Mouse (Mus musculus) spleen, postnatal 4 days (tissue): ENCODE results near the gene Izumo1r.
A peak's percentile ranks its signal among the peaks of the same experiment; 100 is the strongest.
"Not testable (repeated sequence)": the region's sequence is repeated elsewhere in the genome, so short reads cannot be mapped to it uniquely, and the experiment has no call there.

Experiments used
- DNase-seq, 2 experiments: peaks; one replicate each; pipeline ENCODE4 v3.0.0; 2022; ENCODE audit warnings: low spot score in 2 of 2

Izumo1r gene

DNA sequence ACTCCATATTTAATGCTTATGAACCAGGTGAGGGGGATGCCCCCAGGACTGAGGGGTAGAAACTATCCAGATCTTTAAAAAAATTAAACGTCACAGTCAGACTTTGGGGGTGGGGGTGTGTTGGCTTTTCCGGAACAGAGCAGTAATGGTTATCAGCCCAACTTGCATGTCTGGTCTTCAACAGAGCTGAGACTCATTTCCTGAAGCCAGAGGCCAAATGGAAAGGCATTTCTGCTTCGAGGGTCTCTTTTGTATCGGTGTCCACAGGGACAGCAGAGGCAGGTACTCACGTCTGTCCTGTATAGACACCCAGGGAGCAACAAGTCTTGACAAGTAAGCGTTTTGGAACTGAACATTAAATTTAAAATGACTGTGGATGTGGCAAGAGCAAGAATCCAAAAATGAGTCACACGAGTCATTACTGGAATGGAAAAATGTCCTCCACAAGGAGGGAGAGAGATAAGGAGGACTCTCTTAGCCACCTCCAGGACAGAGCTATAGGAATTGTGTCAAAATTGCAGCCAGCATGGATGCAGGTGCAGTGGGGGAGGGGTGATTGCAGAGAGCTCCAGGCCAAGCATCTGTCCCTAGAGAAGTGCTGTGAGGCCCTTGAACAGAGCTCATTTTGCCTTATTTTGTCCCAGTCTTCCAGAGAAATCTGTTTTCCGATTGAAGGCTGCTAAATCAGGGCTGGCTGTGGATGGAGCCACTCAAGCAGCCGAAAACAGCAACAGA, 1.2 kb upstream of the Izumo1r start:
- no peak for DNase-seq

DNA sequence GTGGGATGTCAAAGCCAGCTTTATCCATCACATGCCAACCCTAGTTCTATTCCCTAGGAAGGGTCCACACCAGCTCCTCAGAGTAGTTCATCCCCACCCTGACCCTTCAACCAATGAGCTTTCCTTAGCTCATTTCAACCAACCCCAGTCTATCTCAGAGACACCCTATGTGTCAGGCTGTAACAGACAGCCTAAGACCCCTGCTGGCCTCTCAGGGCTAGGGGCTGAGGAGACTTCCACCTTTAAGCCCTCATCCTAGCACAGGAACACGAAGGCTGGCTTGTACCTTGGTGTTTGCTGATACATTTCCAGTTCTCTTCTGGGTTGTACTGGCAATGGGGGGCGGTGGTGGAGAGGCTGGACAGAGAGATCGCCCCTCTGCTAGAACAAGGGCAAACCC, 743 bp downstream of the Izumo1r start:
- DNase-seq: no peak

DNA sequence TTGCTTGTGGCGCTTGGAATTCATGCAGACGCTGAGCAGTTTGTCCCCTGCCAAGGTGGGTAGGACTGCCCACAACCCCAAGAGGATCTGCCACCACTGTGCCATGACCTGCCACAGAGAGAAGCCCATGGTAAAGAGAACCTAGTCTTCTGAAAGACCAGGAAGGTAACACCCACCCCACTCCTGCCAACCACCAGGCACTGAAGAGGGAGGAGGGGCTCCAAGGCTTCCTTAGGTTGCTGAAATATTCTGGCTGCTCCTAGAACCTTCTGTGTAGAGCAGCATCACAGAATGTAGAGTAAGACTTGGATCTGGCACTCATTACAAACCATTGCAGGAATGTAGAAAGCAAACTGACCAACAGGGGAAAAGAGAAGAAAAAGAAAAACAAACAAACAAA, 1.3 kb downstream of the Izumo1r start:
- no peak for DNase-seq

DNA sequence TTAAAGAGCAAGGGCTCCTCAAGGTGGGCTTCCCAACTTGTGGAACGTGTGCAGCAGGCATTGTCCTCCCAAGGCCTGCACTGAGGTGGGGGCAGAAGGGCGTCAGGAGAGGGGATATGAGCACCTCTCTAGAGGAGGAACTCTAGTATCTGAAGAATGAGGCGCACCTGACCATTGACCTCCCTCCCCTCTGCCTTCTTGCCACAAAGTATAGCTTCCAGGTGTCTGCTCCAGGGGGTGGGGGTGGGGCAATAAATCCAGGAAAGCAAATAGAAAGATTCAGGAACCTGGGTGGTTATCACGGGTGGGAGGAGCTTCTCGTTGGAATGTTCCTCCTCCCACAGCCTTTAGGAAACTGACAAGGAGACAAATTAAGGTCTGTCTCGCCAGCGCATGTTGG, 2.0 kb downstream of the Izumo1r start:
- DNase-seq: no peak

DNA sequence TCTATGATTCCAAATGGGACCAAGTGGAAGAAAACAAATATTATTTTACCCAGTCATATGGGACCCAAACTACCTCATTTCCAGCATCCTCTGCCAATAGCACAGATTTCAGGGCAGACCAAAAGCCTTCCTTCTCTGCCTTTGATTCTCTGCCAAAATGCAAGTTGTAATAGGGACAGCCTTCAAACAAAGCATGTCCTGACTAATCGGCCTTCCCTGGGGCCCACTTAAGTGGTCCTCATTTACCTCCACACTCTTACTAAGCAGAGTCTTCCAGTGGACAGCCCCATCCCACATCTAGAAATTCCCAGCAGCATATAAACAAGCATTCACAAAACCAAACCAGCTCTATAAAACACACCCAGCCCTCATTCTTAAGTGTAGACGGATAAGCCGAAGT, 6.6 kb downstream of the Izumo1r start:
- no peak for DNase-seq

DNA sequence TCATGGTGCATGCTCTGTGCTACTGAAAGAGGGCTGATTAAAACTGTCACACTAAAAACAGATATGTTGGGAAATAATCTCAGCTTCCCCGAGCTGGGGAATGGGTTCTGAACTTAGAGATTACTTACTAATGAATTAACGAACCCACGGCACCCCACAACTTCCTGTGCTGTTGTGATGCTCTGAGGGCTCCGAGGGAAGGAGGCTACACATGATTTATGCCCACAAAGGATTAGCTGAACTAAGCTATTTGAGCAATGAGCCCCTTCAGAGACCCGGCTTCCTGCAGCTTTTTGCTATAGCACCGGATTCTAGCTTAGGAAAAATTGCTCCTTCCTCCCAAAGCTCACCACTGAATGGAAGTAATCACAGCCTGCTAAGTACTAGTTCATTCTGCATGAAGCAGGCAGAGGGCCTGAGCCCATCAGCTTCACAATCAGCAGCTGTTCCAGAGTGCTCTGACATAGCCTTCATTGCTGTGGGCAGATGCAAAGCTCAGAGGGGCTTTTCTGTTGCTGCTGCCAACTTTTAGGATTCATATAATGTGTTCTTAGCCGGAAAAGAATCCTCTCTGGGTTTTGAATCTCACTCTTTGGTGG, 8.4 kb downstream of the Izumo1r start:
- DNase-seq: no peak

DNA sequence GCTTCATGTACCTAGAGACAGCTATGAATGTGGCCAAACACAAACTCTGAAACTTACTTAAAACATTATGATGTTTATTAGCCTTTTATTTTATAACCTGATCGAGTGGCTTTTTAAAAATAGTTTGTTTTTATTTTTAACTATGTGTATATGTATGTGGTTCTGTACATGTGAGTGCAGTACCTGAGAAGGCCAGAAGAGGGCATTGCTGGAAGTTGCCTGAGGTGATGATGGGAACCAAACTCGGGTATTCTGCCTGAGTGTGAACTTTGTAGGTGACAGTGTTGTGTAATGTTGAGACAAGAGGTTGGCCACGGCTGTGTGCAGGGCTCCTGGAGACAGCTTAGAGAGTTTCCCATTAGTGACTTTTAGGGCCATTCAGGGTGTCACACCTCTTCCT, 9.1 kb downstream of the Izumo1r start:
- DNase-seq: no peak

DNA sequence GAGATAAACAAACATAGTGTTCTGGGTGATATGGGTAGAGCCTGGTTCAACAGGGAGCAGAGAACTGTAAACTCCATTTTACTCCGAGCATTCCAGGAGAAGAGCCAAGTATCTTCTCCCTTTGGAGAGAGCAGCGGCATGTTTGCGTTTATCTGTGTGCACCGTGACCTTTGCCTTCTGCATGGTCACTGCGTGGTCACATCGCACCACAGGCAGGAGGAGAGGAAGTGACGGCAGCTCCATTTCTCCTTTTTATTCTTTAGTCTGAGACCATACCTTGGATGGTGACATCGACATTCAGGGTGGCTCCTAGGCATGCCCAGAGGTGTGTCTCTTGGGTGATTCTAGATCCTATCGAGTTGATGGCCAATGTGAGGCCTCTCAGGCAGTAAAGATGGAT, 10.4 kb downstream of the Izumo1r start:
- no peak for DNase-seq

DNA sequence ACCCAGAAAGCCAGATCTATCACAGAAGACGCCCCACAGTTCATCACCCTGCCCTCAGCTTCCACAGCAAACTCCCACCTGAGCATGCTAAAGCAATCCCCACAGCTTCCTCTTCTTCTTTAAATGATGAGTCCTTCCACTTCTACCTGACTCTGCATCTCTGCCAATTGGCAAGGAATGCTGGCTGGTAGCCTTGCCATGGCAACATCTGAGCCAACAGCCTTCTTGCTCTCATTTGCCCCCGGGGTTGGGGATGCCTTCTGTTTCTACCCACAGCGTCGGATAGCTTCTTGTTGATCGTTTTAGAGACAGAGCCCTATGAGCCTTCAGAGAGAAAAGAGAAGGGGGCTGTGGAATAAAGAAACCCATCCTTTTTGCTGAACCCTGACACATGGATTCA, 11.9 kb downstream of the Izumo1r start:
- DNase-seq: no peak

DNA sequence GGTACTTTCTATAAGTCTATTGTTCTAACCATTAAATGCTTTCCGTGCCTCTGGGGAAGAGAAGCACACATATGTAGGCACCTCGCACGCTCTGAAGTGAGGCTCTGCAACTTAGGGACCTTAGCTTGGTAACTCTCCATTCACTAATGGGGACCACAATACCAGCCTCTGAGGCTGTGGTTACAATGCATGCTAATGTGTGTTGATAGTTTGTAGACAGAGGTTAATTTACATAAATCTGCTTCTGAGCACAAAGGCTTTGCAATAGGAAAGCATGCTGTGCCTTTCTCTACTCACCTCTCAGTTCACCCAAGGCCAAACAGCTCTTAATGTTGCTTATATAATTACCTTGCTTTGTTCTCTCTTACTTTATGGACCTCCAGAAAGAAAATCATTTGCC, 13.1 kb downstream of the Izumo1r start:
- no peak for DNase-seq

DNA sequence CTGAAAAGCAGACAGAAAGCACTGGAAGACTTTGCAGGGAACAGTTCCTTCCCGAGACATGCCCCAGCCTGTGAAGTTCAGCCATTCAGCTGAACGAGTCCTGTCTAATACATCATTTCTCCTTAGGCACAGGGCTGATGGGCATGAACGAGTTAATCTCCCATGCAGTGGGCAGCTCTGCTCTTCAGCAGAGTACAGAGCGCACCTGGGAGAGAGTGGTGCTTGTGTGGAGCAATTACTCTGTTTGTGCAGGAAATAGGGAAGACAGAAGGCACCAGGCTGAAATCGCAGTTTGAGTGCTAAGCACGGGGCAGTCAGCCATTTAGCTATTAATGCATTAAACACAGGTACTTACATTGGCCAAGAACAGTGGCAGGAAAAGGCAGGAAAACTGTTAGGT, 15.1 kb downstream of the Izumo1r start:
- no peak for DNase-seq

DNA sequence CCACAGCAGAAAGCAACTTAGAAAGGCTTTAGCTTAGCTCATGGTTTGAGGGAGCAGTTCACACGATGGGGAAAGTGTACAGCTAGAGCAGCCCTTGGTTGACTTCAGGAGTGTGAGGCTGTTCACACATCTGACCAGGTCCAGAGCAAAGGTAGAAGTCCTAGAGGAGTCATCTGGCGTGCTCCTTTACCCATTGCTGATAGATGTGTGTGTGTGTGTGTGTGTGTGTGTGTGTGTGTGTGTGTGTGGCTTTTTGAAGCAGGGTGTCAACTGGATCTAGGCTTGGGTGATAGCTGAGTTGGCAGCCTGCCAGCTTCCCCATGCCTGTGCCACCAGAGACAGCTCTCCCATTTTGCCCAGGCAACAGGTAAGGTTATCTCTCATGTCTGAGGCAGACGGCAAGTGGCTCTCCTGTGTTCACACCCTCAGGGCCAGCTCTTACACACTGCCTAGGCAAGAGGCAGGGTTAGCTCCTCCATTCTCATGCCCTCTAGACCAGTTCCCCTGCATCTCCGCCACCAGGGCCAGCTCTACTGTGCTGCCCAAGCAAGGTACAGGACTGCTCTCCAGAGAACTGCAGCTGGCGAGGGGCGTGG, 15.9 kb downstream of the Izumo1r start:
- peak in 1 of 2 experiments; percentile 28 for DNase-seq

DNA sequence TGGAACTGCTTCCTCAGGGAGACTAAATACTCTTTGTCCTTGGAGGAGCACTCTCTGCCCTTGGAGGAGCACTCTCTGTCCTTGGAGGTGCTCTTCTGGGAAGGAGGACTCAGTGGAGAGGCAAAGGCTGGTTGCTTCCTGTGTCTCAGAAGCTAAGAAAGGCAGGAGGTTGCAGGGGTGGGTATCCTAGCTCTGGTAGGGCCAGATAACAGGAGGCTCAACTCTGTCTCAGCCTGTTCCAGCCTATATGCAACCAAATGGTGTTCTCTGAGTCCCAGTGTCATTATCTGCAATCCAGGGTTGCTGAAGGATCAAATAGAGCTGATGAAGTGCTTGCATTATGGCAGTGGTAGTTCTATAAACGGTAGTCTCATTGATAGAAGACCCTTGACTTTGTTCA, 17.8 kb downstream of the Izumo1r start:
- DNase-seq: no peak

DNA sequence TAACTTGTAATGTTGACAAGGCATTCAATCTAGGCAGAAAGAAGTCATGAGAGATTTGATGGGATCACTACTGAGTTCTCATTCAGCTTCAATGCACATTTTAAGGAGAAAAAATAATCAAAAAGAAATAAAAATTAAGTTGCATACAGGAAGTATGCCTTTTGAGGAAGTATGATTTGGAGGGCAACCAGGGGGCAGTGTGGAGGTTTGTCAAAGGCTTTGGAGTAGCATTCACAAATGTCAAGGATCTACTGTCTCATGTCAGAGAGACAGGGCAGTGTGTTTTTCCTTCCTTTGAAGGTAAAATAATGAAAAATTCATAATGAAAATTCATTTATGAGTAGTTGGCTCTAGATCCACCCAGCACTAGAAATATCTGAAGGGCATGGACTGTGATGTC, 18.6 kb downstream of the Izumo1r start:
- no peak for DNase-seq

DNA sequence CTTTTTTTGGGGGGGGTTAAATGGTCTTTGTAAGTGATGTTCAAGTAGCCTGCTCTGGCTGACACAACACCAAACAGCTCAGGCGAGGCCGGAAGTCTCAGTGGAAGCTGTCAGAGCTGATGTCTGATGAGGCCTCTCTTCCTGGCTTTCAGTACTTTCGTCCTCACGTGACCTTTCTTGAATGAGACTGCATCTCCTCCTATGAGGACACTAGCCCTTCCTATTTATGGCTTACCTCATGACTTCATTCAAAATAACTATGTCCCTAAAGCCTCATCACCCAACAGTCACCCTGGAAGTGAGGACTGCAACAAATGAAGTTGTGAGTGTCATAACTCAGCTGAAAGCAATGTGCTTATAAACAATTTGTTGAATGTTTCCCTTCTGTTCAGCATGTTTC, 19.1 kb downstream of the Izumo1r start:
- DNase-seq: no peak

DNA sequence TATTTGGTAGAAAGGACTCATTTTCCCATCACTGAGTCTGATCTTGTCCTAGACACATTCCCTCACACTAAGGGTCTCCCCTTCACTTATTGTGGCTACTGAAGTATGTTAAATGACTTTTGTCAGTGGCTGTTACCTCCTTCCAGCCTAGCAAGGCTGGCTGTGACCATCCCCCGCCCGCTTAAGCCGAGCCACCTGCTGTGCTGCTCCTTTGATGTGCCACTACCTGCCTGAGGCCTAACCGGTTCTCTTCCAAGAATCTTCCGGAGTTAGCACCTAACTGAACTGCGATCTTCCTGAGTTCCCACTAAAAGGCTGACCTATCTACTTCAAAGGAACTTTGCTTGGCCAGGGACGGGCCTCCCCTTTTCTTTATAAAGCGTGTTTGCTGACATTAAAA, 27.2 kb downstream of the Izumo1r start:
- not testable (repeated sequence) for DNase-seq

DNA sequence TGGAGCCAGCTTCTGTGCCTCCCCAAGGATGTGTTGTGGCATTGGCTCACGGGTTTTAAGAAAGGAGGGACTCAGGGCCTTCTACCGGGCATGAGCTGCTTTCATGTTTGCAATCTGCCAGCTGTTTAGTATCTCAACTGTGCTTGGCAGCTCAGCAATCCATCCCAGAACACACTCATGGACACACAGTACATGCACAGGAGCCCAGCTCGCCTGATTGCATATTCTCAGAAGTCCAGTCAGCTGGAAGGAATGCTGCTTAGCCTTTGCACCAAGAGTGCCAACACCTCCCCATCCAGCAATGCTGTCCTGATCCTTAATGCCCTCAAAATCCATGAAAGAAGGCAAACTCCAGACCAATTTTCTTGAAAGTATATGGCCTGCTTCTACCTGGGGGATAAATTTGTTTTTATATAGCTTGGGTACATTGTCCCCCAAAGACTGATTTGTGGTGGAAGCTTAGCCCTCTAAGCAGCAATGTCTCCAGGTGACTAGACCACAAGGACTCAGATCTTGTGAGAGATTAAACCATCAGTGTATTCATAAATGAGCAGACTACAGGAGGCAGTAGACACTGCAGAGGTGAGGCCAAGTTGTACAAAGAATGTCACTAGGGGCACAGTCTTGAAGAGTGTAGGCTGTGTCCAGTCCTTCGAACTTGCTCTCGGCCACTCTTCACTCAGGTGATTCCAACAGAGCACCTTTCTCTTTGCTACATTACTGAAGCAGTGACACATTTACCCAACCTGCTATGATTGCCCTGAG, 27.8 kb downstream of the Izumo1r start:
- DNase-seq: no peak

DNA sequence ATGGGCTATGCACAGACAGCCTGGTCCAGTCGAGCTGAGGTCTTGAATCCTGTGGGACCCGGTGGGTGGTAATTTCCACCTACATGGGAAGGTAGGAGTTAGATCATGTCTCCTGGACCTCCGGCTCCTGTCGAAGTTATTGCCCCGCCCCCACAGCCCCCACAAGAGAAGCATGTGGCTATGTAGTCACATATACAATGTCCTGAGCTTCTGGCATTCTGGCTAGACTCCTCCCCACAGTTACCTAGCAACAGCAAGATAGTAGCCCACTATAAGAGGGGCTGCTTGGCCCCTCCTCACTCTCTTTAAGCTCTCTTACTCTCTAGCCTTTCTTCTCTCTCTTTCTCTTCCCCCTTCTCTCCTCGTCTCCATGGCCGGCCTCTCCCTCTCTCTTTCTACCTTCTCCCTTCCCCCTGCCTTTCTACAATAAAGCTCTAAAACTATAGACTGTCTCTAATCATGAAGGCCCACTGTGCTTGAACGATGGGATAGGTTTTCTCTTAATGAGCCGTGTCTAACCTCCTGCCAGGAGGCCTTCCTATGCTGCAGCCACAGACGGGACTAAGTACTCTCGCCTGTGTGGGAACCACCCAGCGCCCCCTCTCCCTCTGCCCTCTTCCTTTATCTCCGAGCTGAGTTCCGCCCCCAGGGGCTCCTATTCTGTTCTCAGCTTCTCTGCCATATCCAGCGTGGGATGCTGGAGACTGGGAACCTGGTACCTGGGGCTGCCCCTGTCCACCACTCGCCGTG, 31.4 kb downstream of the Izumo1r start:
- no peak for DNase-seq

DNA sequence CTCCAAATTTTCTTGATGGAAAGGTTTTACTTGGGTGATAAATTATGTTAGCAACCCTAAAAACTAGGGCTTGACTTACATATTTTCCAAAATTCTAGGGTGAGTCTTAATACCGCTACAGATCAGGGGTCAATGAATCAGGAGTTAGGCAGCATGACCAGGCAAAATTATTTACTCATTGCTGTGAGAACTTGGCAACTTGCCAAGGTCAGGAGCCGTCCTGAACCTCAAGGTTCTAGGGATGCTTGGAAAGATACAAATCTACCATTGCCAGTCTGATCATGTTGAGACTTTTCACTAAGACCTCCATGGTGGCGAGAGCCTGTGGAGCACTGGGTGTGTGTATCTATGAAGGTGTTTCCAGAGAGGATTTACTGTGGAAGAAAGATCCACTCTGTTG, 32.2 kb downstream of the Izumo1r start:
- DNase-seq: no peak

DNA sequence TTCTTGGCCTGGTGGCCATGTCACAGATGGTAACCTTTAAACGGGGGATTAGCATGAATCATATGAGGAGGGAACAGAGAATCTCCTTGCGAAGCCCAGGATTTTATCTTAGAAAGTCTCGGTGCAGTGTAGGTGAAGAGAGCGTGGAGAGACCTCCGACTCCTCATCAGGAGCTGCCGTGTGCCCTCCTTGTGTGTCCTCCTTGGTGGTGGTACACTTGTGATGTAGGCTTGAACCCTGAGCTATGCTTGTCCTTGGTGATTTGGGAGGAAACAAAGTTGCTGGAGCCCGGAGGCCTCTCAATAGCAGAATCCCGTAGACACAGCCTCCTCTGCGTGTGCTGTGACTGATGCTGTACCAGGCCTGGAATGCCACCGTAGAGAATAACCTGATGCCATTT, 32.9 kb downstream of the Izumo1r start:
- DNase-seq: no peak

DNA sequence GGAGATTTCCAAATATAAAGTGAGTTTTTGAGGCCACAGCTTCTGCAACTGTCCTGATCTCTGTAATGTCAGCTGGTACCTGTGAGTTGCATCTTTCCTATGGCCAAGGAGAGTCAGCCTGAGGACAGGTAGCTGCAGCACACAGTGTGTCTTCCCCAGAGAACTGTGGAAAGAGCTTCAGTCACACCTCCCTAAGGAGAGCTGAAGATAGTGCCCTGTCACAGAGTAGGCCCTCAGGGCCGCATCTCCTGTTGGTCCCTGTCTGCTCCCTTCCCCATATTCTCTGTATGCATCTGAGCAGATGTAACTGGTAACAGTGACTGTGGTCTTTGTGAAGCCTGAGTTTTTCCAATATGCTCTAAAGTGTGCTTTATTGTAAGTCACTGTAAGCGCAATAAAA, 33.4 kb downstream of the Izumo1r start:
- DNase-seq: no peak

DNA sequence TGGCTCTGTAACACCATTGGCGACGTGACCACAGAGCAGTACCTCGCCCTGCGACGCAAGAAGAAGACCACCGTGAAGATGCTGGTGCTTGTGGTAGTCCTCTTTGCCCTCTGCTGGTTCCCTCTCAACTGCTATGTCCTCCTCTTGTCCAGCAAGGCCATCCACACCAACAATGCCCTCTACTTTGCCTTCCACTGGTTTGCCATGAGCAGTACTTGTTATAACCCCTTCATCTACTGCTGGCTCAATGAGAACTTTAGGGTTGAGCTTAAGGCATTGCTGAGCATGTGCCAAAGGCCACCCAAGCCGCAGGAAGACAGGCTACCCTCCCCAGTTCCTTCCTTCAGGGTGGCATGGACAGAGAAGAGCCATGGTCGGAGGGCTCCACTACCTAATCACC, 35.4 kb downstream of the Izumo1r start:
- no peak for DNase-seq
